Mouse (Mus musculus): ENCODE measurements around the gene 2310079G19Rik.

Gene 2310079G19Rik

DNA sequence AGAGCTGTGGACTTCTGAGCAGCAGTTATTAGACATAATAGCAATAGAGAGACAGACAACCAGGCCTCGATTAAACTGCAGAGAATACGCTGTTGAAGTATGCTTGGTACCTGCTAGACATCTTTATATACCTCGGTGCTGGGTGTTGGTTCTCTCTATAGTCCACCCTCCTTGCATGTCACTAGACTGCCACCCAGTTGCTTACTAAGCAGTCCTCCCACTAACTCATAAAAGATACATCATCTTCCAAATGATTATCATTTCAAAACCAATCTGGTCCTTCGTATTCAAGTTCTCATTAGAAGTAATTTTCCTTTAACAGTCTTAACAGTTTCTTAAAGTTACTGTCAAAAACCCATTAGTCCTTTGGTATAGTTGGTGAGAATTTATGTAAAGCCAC lies at the start of gene 2310079G19Rik:
TSS of gene 2310079G19Rik (minus strand) at position 101 of the 400 bp plus-strand sequence.
- DNase-seq (ENCODE audit: low spot score in 2 of 2), result no peak

DNA sequence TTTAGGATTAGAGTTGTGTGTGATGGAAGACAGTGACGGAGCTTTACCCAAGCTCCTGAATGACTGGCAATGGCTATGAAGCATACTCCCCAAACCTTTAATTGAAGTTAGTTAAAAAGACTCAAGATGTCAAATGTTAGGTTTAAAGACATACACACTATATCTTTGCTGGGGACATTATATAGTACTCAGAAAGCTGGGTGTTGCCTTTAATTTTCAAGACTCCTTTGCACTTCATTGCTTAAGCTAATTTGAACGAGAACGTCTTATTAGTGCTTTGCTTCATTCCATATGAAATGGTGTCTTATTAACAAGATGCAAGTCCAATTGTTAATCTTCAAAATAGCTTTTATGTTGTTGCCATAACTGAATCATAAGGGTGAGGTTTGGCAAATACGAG lies 44.1 kb upstream of the 2310079G19Rik start, which contains the start of gene Krtap27-1:
TSS of gene Krtap27-1 (minus strand) at position 101 of the 400 bp plus-strand sequence.
- no peak for DNase-seq (ENCODE audit: low spot score in 2 of 2)

DNA sequence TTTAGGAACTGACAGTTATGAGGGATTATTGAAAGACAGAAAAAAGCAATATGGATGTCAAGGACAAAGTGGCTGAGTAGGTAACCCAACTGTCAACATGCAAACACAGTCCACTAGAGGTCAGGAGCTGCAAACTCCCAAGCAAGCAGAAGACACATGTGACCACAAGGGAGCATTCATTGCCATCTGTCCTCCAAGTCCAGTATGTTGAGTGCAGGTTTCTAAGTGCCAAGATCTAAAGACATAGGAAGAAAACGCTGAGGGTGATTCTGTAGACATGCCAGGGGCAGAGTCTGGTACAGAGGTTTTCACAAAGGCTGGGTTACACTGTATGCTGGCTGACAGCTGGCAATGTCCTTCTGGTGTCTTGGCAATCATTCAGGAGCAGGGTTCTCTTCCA lies 30.0 kb upstream of the 2310079G19Rik start:
- no peak for DNase-seq (ENCODE audit: low spot score in 2 of 2)

DNA sequence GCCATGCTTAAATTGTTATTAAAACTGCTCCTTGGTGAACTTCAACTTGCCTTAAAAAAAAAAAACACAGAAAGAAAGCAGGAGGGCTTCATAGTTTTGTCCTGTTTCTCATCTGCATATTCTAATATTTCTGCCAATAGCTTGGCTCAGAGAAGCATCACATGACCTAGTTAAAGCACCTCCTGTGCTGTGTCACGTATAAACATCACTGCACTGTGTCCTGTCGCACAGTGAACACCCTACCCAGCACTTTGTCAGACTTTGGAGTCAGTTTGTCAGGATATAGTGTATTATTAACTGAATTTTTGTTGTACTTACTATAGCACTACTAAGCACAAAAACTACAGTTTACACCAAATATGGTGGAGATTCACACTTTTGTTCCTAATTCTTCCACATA lies 24.5 kb upstream of the 2310079G19Rik start:
- DNase-seq (ENCODE audit: low spot score in 2 of 2), result no peak

DNA sequence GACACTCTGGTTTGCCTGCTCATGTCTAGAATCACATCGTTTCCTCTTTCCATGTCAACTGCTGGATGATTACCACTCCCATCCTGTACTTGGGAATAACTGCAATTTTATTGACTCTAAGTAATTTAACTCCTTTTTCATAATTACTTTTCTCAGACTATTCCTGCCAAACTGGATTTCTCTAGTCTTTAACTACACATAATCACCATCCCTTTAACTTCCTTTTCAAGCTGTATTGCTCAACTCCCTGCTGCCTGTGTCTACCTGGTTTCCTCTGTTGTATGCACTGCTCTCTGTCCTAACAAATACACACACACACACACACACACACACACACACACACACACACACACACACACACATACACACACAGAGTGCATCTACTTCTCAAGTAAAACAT lies 23.6 kb upstream of the 2310079G19Rik start:
- DNase-seq (ENCODE audit: low spot score in 2 of 2), result no peak

DNA sequence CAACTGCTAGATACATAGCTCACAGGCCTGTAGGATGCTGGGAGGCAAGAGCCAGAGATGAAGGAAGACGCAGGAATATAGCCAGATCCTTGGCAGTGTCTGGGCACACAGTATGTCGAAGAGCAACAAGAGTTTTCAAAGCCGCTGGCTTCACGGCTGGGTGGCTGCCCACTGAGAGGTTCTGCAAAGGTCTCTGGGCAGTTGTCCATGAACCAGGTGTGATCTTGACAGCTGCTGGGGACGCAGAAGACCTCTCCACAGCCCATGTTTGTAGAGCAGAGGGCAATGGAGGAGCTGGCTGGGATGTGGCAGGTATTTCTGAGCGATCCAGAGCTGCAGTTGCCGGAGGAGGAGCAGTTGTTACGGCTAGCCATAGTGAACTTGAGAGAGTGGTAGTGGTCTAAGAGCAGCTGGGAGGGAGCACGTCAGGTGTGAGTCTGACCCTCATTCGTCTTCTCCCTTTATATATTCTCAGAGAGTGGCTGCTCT lies 19.9 kb upstream of the 2310079G19Rik start, which contains the start of gene Krtap26-1:
TSS of gene Krtap26-1 (minus strand) at position 439 of the 489 bp plus-strand sequence.
- DNase-seq (ENCODE audit: low spot score in 2 of 2), result no peak

DNA sequence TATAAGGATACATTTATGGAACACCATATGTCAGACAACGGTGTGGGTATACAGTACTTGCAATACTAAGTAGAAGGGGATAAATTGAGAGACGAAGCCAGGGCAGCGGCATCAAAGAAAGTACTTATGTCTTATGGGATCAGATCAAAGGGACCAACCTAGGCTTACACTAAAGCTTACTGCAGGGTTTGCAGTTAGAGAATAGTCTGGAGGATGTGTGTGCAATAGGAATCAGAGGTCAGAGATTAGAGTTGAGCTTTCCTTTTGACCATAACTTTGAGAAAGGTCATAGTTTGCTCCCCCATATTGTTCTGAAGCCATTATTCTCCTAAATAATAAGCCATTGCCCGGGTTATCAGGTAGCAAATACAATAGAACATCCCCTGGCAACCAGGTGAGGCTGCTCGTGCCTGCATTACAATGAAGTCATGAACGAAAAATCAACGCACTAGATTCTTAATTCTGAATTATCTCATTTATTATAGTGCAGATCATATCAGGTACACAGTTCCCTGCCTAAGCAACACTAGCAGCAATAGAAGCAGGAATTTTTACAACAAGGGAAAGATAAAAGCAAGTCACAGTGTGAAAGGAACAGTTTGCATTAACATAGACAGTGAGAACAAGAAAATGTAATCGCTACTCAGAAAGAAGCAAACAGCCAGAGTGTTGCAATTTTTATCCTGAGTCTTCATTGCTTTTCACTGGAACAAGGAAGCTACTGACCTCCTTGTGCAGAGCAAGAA lies 19.1 kb upstream of the 2310079G19Rik start:
- DNase-seq (ENCODE audit: low spot score in 2 of 2), result no peak

DNA sequence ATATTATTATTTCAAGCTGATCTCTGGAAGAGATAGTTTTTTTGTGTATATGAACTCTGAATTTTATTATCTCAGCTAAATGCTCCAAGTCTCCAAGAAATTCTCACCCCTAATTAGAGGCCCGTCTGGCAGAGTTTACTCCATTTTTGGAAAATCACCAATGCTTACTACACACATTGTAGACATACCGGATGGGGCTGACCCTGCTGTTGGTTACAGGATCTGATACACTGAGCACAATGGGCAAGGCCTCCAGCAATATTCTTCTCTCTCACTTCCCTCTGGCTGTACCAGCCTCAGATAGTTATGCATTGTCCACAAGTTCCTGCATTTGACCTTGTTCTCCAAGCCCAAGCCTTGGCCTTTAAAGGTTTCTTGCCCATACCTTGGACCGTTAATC lies 12.6 kb upstream of the 2310079G19Rik start:
- no peak for DNase-seq (ENCODE audit: low spot score in 2 of 2)

DNA sequence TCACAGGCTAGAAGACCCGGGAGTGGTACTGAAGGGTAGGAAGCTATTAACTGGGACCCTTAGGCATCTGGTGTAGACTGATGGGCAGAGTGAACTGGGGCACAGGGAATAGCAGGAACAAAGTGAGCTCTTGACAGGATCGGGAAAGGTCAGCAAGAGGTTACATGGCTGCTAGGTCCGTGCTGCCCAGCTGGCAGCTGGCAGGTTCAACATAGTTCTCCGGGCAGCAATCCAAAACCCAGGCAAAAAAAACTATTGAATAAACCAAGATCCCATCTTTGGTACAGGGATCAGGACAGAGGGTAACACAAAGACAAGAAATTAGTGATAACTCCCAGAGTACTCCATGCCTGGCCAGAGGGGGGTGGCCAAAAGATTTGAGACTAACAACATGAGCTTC lies 7.7 kb upstream of the 2310079G19Rik start:
- DNase-seq (ENCODE audit: low spot score in 2 of 2), result no peak

DNA sequence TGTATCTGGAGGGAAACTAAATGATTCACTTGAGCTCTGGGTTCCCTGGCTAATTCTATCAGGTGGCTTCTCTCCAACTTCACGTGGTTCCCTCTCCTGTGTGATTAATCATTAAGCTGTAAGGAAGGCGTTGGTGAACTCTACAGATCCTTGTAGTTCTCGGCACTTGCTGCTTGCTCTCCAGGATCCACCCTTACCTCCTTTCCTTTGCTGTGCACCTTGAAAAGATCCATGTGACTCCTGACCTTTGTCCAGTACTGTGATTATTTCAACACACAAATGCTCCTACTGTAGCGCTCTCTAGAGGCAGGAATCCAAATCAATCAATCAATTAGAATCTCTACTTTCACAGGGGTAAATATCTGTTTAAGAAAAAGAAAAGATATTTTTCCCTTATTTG lies 4.0 kb upstream of the 2310079G19Rik start:
- DNase-seq (ENCODE audit: low spot score in 2 of 2), result no peak

DNA sequence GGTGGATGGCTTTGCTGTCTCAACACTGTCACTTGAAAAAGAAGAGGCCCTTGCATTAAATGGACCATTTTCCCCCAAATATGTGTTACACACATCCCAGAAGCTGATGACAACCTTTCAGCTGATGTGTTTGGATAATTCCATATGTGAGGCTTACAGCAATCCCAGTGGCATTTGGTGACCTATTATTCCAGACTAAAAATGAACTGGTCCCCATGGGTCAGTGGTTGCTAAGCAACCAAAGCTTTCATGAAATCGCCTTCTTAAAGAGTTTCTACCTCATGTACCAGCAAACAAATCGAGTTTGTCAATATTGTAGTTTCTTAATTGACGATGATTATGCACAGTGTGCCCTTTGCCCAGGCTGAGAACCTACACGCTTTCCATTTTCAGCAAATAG lies 14.8 kb downstream of the 2310079G19Rik start:
- DNase-seq (ENCODE audit: low spot score in 2 of 2), result no peak

DNA sequence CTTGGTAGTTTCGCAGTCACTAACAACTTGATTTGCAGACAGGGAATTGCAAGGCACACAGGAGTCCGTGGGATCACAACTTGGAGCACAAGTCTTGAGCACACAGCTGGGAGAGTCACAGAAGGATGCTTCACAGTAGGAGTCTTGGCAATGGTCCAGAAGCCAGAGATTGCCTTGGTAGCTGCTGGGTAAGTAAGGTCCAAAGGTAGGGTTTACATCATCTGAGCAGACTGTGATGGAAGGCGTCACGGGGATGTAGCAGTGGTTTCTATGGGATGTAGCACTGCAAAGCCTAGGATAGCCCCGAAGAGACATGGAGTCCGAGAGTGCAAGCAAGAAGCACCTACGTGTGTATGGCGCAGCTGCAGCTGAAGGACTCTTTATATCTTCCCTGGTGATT lies 15.5 kb downstream of the 2310079G19Rik start, which contains the start of gene Krtap24-1:
TSS of gene Krtap24-1 (minus strand) at position 358 of the 400 bp plus-strand sequence.
- DNase-seq (ENCODE audit: low spot score in 2 of 2), result no peak

DNA sequence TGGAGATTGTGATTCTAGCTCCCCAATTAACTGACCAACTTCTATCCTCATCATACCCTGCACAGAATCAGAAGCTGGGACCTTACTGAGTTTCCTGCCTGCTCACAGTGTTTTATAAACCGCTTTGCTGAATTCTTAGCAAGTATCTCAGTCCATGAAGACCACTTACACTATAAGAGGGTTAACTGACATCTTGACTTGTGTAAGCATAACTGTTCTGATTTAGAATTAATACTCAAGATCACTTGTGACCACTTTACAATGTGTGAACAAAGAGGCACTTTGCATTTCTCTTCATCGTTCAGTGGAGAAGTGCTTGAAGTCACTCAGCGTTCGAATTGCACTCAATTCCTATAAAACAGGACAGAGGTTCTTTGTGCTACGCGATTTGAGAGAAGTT lies 22.9 kb downstream of the 2310079G19Rik start:
- DNase-seq (ENCODE audit: low spot score in 2 of 2), result no peak

DNA sequence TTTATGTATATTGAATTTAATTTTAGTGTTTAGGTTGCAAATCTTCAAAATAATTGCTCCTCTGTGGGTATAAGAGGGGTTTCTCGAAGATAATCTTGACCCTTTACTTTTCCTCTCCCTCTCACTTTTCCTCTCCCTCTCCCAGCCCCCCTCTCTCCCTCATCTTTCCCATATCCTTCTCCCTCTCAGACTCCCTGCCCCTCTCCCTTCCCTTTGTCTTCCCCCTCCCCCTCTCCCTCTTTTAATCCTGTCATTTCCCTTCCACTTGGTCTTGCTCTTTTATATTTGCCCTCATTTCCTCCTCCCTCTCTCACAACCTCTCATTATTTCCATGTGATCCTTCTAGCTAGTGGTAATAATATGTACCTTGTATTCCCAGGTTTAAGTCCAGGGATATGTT lies 25.0 kb downstream of the 2310079G19Rik start:
- DNase-seq (ENCODE audit: low spot score in 2 of 2), result no peak

DNA sequence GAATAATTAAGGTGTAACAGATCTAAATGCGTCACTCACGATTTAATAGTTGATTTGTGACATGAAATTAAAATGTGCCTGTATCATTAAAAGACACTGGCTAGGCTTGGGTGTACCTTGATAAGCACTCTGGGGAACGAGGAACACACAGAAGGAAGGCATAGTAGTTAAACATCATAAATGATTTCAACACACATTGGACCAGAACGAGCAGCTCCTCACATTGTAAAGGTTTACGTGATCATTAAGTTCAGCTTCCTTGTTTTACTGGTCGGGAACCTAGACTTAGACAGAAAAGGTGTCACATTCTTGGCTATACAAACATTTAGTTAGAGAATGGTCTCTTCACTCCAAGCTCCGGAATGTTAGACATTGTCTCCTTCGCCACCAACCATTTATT lies 27.2 kb downstream of the 2310079G19Rik start:
- no peak for DNase-seq (ENCODE audit: low spot score in 2 of 2)

DNA sequence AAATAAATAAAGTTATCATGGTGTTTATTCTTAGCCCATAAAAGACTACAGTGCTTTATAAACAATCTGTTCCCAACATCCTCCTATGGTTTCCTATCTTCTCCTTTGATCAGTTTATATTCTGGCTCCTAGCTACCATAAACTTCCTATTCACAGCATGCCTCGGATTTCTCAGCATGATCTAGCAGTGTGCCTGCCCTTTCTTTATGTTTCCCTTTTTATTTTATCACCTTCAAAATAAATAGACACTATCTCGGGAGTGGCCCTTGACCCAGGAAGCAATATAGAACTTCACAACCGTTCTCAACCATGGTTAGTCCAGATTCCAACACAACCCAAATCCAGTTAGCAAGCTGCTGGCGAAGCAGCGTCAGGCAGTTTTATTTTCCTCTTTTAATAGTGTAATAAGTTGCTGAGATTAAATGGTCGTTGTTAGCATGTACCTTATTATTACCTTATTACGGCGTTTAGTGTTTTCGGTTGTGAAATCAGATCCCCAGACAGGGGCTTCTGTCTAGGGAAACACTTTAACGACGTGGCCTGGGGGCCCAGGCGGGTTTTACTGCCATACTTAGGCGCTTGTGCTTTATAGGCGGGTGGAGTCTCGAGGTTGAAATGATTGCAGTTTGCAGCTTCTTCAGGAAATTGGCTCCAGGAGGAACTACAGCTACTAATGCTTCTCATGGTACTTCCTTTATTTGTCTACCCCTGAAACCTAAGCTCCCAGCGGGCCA lies 27.8 kb downstream of the 2310079G19Rik start:
- no peak for DNase-seq (ENCODE audit: low spot score in 2 of 2)

DNA sequence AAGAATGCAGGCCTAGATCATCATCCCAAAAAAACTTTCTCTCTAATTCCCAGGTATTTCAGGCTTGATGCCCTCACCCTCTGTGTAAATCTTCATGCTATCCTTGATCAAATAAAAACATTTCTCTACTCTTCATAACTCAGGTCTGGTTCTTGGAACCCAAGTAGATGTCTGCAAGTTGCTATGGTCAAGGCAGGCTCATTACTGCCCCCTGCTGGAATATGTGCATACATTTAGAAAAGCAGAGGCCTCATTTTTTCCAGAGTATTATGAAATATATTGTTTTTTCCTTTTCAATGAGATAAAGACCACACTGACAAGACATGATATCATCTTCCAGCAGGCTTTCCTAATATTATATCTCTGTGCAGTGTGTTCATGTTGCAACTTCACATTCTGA lies 34.7 kb downstream of the 2310079G19Rik start:
- DNase-seq (ENCODE audit: low spot score in 2 of 2), result no peak

DNA sequence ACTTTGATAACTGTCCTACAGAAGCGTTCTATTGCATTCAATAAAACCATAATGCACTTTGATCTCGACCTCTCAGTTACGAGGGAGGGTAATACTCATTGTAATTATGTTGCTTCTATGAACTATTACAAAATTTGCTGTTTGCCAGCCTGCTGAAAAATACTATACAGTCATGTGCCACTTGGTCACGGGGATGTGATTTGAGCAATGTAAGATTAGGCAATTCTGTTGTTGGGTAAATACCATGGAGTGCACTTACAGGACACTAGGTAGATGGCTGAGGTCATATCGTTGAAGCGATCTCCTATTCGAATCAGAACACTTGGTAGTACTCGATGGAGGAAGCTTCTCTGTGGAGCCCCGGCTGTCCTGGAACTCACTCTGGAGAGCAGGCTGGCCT lies 44.1 kb downstream of the 2310079G19Rik start:
- no peak for DNase-seq (ENCODE audit: low spot score in 2 of 2)

All from thymus, postnatal 10 days (tissue).